Mouse (Mus musculus) layer of hippocampus, adult 6 months (tissue): Measurements from ENCODE around the gene Thap3. TPM values are rescaled to one million over a fixed set of nuclear protein-coding genes. Genes with fewer than 3 reads are reported as not detected.

Experiments
- long read RNA-seq, 2 experiments: library from polyadenylated mRNA; unstranded; transcript quantifications; one replicate each; pipeline ENCODE4 v2.0.0; 2019 to 2020
- polyA plus RNA-seq: library from polyadenylated mRNA; unstranded; fragments of <200 nt; fragmentation: Nextera tagmentation; gene quantifications from 2 replicates; pipeline ENCODE4 v1.2.3, GENCODE M21; 2021

Thap3 gene
- 23.8 and 23.9 TPM in 2 replicates for polyA plus RNA-seq
- long read RNA-seq, experiment 1, transcript Thap3-201 (4 exons, 1,124 nt): major isoform, 33 of 37 reads
- long read RNA-seq, experiment 1, partial matches to known transcripts: 2 of 37 reads
- long read RNA-seq, experiment 1, other reads (novel, unspliced or antisense): 1 of 37 reads
- long read RNA-seq, experiment 2, transcript Thap3-201 (4 exons, 1,124 nt): major isoform, 39 of 46 reads
- long read RNA-seq, experiment 2, partial matches to known transcripts: 1 of 46 reads
- long read RNA-seq, experiment 2, other reads (novel, unspliced or antisense): 5 of 46 reads

GRCm38 (mm10) chr4:151988342-151989109 is at the start of gene Thap3:
TSS of gene Thap3 (minus strand) at chr4:151988997.

DNA sequence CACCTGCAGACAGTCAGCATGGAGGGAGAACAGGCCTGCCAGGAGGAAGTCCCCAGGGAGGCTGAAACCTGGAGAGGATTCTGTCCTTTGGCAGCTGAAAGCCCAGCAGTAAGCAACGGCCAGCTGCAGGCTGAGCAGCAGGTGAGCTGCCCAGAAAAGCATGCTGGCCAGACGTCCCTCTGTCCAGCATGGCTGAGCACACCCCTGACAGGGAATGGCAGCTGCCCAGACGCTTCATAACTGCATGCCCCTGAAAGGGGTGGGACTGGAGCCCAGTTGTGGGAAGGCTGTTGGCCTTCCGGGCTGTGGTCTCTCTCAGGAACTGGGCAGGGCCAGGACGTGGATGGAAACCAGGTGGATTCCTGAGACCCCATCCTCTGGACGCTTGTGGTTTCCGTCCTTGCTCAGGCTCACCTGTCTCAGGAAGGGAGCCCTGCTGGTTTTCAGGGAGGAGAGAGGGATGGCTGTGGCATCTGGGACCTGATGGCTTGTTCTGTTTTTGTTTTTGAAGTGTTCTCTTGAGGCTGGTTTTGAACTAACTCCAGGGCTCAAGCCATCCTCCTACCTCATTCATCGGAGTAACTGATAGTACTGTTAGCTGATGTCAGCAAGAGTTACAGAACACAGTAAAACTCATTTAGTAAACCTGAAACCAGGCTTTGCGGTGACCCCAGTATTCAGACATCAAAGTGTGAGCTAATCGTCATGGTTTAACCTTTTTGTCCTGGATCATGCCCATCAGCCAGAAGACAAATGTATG is 49.6 kb upstream of the Thap3 start, which contains the start of gene Tas1r1:
Gene Tas1r1 (minus strand): TSS at position 344 of the 760 bp plus-strand sequence.

GRCm38 (mm10) chr4:152027524-152027923 is 38.7 kb upstream of the Thap3 start, which contains the start of gene Zbtb48:
TSS of gene Zbtb48 (minus strand) at chr4:152027671.

DNA sequence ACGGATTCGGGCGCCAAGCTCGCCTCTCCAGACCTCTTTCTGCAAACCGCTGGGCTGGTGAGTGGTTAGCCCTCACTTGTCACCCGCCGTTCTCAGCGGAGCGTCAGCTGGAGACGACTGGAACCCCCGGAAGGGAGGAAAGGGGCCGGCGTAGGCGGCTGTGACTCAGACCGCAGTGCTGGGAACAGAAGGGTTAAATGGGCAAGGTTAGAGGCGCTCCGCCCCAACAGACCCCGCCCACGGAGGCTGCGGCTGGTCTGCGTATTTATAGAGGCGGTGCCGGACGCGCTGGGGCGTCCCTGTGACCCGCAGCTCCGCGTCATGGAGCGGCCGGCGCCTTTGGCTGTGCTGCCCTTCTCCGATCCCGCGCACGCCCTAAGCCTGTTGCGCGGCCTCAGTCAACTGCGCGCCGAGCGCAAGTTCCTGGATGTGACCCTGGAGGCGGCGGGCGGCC is 19.9 kb upstream of the Thap3 start, which contains the start of gene Klhl21:
Gene Klhl21 (plus strand): TSS at position 182 of the 454 bp plus-strand sequence.

DNA sequence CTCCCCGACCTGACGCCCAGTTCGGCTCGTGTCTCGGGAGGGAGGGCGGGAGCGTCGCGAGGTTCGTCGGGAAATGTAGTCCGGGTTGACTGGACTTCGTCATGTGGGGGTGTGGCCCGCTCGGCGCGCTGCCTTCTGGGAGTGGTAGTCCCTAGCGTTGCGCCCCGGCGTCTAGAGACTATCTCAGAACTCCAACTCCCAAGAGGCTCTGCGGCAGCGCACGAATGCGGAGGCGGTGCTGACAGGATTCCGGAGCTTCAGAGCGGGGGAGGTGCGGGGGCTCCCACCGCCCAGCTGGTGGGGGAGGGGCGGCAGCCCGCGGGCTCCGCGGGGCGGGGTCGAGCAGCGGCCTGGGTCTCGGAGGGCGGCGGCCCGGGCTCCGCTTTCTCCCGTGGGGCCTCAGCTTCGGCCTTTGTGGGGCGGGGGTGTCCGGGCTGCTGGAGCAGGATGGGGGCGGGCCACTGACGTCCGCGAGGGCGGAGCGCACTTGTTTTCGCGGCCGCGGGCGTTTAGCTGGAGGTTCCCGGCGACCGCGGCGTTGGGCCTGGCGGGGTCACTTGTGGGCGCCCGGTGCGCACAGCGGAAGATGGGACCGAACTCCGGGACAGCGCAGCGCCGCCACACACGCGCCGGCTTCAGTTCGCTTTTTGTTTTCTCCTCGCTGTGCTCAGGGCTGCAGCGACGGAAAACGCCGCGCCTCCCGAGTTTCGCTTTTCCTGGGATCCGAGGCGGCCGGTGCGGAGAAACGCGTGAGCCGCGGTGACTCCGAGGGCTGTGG is 7.6 kb upstream of the Thap3 start, which contains the start of gene Phf13:
Gene Phf13 (minus strand): TSS at position 86 of the 778 bp plus-strand sequence.

DNA sequence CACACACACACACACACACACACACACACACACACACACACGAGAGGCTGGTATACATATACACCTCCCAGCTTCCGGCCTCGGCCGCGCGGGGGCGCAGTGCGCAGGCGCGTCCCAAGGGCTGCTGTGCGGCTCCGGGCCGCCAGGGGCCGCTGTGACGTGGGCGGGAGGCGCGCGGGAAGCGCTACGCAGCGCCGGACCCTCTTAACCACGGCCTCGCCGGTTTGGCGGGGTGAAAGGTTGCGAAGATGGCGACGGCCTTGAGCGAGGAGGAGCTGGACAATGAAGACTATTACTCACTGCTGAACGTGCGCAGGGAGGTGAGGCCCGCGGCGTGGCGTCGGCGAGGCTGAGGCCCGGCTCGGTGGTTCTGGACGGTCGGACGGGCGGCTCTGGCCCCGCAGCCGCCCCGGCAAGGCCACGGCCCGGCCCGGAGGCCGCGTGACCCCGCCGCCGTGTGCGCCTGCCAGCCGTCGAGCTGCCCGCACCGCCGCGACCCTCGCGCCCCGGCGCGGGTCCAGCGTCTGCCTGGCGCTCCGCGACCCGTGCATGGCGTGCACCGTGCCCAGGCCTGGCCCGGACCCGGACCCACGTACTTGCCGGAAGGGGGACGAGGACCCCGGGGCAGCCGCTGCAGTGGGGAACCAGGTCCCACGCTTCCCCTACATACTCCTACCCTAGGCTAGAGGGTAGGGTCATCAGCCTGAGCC is 55.1 kb downstream of the Thap3 start, which contains the start of gene Dnajc11:
Gene Dnajc11 (plus strand): TSS at position 187 of the 710 bp plus-strand sequence.

Other genes starting within 250 kb of the Thap3 start
- 135 and 152 TPM in 2 replicates for gene Camta1, start 127.1 kb downstream of the Thap3 start, polyA plus RNA-seq
- 37.8 and 40.3 TPM in 2 replicates for gene Dnajc11, start 55.3 kb downstream of the Thap3 start, polyA plus RNA-seq
- 6.2 and 6.8 TPM in 2 replicates for gene Phf13, start 7.3 kb upstream of the Thap3 start, polyA plus RNA-seq
- gene Klhl21, start 19.8 kb upstream of the Thap3 start, polyA plus RNA-seq: 7.6 and 9.5 TPM in 2 replicates
- 5.4 and 8.7 TPM in 2 replicates for gene Zbtb48, start 38.7 kb upstream of the Thap3 start, polyA plus RNA-seq
- 0.14 TPM in 1 of 2 replicates, not detected in the other for gene Tas1r1, start 49.6 kb upstream of the Thap3 start, polyA plus RNA-seq
- gene Nol9, start 50.3 kb upstream of the Thap3 start, polyA plus RNA-seq: 8.0 and 10.4 TPM in 2 replicates
- 16.8 and 20.8 TPM in 2 replicates for gene Plekhg5, start 83.5 kb upstream of the Thap3 start, polyA plus RNA-seq
- gene Tnfrsf25, start 126.9 kb upstream of the Thap3 start, polyA plus RNA-seq: 0.19 and 0.25 TPM in 2 replicates
- gene Espn, start 163.4 kb upstream of the Thap3 start, polyA plus RNA-seq: 0.92 and 1.9 TPM in 2 replicates
- 0.14 TPM in 1 of 2 replicates, not detected in the other for gene Hes2, start 169.9 kb upstream of the Thap3 start, polyA plus RNA-seq
- gene Acot7, start 189.1 kb upstream of the Thap3 start, polyA plus RNA-seq: 373 and 425 TPM in 2 replicates